Mouse (Mus musculus) spleen, postnatal 4 days (tissue): Measurements from ENCODE around the gene Gfra1.

ENCODE experiments used
- DNase-seq, 2 experiments: peaks; one replicate each; pipeline ENCODE4 v3.0.0; 2022; ENCODE audit warnings: low spot score in 2 of 2

Gfra1 gene

GRCm38 (mm10) chr19:58441785-58442184 lies 13.9 kb downstream of the Gfra1 start:
- DNase-seq = no peak

DNA sequence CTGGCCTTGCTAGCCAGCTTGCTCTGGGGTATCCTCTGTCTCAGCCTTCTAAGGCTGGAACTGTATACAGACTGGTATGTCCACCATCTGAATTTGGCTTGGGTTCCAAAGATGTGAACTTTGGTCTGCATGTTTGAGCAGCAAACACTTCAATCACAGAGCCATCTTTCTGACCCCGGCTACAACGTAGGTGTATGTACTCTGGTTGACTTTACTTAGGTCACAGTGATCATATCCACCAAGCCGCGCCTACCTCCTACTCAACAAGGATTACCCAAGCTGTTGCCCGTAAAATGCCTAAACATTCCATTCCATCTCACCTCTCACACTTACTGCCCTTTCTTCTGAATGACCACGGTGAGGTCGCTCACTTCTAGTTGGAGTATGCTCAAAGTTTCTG lies 14.5 kb downstream of the Gfra1 start:
- no peak for DNase-seq

DNA sequence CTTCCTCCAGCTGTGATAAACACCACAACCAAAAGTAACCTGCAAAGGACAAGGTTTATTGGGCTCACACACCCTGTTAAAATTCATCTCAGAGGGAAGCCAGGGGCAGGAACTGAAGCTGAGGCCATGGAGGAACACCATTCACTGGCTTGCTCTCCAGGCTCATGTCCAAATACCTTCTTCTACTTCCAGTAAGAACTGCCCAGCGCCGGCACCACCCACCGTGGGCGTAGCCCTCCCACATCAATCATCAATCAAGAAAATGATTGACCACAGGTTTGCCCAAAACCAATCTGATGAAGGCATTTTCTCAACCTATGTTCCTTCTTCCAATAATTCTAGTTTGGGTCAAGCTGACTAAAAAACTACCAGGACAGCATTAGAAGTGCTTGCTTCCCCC lies 16.9 kb downstream of the Gfra1 start:
- DNase-seq = no peak

GRCm38 (mm10) chr19:58437441-58438071 lies 18.2 kb downstream of the Gfra1 start:
- DNase-seq = no peak

DNA sequence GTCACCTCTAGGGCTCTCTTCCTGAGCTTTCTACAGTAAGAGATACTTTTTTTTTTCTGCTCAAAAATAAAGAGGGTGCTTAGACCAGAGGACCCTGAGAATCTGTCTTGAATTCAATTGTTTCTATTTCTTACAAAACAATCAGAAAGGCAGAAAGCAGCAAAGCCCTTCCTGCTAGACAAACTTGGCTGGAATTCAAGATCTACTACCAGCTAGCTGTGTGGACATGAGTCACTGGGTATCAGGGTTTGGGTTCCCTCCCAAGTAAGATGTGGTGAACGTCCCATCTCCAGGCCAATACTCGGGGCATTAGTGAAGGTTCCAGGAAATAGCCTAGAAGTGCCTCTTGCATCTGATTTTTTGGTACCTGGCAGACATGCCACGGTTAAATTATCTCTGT lies 18.8 kb downstream of the Gfra1 start:
- no peak for DNase-seq

DNA sequence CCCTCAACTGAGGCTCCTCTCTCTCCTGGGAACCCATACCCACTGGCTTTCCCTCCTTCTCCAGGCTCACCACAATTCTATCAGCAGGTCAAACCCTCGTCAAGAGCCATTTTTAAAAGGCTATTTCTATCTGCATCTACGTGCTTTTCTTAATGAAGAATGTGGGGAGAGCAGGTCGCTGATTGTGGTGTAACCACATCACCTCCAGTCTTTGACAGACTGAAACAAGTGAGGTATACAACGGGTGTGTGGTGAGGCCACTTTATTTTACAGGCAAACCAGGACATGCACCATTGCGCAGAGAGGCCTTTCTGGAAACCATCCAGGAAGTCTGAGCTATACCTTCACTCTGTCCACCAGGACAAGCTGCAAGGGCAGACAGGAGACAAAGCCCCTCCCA lies 19.8 kb downstream of the Gfra1 start:
- DNase-seq = no peak

DNA sequence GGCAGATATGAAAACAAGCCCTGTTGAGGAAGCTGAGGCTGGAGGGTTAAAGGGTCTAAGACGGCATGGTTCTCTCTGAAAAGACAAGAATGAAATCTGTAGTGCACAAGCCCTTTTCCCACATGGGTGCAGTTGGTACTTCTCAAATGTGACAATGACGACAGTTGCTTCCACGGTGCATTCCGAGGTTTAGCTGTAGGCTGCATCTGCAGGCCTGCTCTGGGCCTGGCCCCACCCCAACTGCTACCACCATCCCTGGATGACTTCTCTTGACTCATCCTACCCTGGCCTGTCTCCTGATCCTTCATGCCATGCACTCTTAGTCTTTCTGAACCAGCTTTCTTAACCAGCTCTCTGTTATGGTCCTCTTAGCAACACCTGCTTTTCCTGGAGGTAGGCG lies 22.9 kb downstream of the Gfra1 start:
- no peak for DNase-seq

DNA sequence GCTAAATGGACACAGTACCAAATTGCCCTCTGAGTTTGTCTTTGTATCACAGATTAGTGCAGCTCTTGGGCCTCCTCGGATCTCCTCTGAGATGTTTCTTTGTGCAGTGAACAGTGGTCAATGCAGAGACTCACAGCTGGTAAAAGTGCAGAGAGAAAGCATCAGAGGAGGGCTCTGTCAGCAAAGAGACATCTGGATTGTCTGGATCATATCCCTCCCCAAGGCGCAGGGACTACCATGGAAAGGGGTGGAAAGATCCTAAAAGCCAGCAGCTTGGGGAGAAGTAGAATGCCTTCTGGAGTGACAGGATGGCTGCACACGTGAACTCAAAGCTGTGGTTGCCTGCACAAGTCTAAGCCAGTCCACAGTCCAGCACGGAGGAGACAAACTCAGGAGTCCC lies 27.2 kb downstream of the Gfra1 start:
- DNase-seq = no peak

- DNase-seq = no peak
Observed at GRCm38 (mm10) chr19:58427348-58427747, 28.4 kb downstream of the Gfra1 start.

DNA sequence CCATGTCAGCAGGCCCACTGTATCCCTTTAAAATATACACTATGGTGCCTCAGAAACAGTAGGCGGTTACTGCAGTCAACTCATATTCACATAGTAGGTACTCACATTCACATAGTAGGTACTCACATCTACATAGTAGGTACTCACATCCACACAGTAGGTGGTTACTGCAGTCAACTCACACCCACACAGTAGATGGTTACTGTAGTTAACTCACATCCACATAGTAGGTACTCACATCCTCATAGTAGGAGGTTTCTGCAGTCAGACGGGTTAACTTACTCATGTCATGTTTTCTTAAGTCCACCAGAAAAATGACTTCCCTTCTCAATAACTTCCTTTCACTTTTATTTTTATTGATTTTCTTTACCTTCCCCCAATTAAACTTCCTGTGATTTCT lies 30.8 kb downstream of the Gfra1 start:
- no peak for DNase-seq

DNA sequence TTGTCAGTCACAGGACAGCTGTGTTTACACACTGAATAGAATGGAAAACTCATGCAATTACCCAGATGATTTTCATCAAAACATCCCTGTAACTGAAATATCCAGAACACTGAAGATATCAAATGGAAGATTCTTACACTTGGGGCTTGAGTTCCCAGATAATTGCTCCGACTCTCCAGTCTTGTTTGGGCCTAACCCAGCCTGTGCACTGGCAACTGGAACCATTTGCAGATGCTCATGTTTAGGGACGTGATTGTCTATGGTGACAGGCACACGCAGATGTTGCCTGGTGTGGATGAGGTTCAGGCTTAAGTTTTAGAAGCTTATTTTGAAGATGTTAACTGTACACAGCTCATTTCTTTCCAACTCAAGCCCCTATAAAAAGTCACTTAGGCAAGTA lies 31.5 kb downstream of the Gfra1 start:
- DNase-seq = no peak

- no peak for DNase-seq
Observed at GRCm38 (mm10) chr19:58422916-58423493, 32.7 kb downstream of the Gfra1 start.

DNA sequence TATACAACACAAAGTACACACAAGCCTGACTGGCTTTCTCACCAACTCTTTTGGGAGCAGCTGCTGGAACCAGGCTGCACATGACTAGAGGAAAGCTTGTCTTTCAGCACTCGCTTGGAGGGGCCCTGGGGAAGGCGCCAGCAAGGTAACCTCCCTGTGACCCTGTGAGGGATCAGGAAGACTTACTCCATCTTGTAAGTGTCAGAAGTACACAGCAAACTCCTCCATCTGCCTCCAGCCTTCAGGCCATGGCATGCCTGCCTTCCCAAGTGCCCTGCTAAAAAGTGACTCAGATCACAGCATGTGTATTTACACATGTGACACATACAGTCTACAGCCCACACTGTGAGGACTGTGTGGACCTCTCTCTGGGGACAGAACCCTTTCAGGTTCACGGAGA lies 36.0 kb downstream of the Gfra1 start:
- DNase-seq = no peak

DNA sequence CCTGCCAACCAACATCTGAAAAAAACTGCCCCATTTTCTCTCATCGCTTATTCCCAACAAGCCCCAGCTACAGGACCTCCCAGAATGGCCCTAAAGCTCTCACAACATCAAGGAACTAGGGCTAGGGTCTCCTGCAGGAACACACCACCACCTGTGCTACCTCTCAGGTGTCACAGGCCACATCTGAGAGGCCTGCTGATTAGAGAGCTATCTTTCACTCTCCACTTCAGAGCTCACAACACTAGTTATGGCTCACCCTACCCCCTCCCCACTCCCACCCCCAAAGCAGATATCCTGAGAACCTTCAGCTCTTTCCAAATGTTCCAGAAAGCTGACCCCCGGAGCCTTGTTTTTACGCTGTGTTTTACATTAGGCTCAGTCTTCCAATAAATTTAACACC lies 36.4 kb downstream of the Gfra1 start:
- no peak for DNase-seq

DNA sequence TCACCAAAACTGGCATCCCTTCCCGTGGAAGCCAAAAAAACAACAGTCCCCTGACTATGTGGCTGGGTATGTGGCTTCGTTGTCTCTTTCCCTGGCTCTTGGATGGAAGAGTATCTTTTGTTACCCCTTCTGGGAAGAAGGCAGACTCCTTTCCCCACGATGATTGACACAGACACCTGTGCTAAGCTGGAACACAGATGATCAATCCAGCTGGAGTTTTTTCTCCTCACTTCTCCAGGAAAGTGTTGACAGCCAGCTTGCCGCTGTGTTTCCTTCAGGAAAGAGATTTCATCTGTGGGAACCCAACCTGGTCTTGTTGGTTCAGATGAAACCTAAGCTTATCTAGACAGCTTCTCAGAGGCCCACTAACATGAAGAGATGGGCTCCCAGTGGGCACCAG lies 40.5 kb downstream of the Gfra1 start:
- no peak for DNase-seq

DNA sequence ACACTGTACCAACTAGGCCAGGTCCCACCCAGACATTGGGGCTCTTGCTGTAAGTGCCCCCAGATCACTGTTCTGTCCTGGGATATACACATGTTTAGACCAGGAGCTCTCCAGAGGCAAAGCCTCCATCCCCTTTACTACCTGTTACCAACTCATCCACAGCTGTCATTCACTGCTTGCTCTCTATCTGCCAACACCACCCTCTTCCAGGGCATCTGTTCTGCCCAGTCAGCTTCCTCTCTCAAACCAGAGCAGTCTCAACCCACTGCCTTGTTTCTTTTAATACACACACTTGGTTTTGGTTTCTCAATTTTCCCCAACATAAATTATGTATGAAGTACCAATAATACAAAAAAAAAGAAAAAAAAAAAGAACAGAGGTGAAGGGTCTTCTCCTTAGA lies 41.0 kb downstream of the Gfra1 start:
- no peak for DNase-seq

DNA sequence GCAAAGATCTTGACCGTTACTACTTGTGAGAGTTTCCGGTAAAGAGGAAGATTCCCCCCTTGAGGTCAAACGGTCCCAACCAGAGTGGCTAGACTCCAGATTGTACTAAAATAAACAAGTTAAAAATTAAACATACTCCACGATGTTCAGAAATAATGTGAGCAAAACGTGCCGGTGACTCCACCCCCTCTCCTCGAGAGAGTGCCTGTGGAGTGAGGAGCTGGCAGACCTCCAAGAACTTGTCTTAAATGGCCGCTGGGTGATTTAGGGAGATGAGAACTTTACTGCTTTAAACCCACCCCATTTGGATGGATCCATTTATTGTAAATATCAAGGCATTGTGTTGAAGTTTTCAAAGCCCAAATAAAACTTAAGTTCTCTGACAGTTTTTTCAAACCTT lies 42.4 kb downstream of the Gfra1 start:
- no peak for DNase-seq

DNA sequence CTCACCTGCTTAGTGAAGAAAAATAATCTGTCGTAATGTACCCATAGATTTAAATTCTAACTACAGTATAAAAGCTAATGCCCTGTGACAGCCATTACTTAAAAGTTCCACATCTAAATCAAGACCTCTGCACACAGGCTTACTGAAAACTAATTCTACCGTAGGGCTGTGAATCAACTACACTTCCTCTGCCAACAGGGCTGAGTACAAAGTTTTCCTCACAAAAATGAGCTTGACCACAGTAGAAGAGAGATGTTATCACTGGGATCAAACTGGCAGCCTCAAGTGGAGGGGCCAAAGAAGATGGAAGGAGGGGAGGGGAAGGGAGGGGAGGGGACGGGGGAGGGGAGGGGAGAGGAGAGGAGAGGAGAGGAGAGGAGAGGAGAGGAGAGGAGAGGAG lies 42.9 kb downstream of the Gfra1 start:
- DNase-seq = no peak

DNA sequence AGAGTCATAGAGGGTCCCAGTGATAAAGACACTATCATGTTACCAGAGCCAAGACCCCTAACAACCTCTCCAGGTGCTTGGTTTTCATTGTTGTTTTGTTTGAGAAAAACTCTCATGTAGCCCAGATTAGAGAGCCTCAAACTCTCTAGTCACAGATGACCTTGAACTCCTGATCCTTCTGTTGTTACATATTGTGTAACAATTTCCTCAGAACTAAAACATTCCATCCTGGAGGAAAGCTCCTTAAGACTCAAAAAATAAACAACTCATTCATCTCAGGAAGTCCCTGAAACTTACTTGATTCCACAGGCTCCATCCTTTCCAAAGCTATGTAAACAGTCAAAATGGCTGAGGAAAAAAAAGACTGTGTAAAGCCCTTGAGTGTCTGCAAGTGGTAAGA lies 49.0 kb downstream of the Gfra1 start:
- no peak for DNase-seq

- no peak for DNase-seq
Observed at GRCm38 (mm10) chr19:58400224-58400623, 55.5 kb downstream of the Gfra1 start.

- no peak for DNase-seq
Observed at GRCm38 (mm10) chr19:58399166-58399565, 56.5 kb downstream of the Gfra1 start.

DNA sequence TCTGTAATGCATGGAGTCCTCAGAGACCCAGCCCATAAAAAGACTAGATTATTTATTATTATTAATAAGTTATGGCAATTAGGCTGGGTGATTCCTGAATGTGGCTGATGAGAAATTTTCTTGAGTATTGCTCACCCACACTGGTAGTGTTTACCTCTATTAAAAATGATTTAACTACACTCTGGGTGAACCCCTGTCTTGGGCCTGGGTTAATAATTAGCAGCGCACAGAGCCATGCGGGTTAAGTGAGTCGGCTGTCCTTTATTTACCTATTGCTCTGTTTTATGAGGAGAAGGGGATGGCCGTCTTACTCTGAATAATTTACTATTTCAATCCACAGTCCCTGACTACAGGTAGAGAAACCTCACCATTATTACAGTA lies 59.1 kb downstream of the Gfra1 start:
- no peak for DNase-seq

- no peak for DNase-seq
Observed at GRCm38 (mm10) chr19:58395785-58396603, 59.7 kb downstream of the Gfra1 start.
